Mouse (Mus musculus): Measurements from ENCODE around the gene Rassf3.

DNA sequence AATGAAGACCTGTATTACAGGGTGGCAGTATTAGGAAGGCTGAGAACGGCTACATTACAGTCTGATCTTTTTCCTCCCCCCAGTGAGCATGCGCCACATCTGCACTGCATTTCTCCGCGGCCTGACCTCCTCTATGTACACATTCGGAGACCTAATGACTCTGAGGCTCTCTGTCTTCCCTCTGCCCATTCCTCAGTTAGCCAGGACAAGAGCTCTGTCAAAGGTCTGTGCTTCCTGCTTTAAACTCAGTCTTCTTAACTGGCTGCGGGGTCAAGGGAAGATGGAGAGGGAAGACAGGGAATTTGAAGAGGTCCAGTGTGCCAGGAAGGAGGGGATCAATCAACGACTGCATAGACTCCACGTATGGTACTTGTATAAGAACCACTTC is 39.9 kb downstream of the Rassf3 start:
- no peak for TF ChIP-seq TAL1 (IDR thresholded peaks at IDR 0.05; ENCODE audit: low read length)
- no peak for TF ChIP-seq GATA1 (IDR thresholded peaks at IDR 0.05; ENCODE audit: low read length)
